Mouse (Mus musculus): Measurements from ENCODE around the gene Icam4.
A peak's percentile ranks its signal among the peaks of the same experiment; 100 is the strongest.
"Not testable (repeated sequence)": the region's sequence is repeated elsewhere in the genome, so short reads cannot be mapped to it uniquely, and the experiment has no call there.

Icam4 gene

DNA sequence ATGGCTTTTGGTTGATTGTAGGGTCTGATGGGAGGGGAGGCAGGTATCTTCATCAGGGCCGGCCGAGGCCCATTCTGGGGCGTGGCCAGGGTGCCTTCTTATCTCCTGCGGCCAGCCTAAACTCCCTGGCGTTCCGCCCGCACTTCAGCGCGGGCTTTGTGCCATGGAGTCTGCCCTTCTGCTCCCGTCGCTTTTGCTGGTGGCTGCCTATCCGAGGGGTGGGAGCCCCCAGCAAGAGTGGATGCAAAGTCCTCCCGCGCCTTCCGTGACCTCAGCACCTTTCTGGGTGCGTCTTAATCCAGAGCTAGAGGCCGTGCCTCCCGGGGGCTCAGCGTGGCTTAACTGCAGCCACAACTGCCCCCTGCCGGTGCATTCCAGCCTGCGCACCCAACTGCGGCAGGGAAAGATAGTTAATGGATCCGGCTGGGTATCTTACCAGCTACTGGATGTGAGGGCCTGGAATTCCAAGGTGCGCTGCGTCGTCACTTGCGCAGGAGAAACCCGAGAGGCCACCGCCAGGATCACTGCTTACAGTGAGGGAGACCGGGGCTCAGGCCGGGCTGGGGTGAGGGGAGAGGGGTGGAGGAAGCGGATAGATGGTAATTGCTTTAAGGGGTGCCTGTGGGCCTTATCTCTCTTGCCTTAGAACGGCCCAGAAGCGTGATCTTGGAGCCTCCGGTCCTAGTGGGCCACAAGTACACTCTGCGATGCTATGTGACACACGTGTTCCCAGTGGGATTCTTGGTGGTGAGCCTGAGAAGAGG lies at the start of gene Icam4:
Gene Icam4 (plus strand): TSS at position 83 of the 764 bp plus-strand sequence.
- DNase-seq (ENCODE audit: low read depth, low spot score): peak; percentile 80
- H3K36me3 ChIP-seq (ENCODE audit: control insufficient read depth, insufficient read depth, low read length, poor library complexity, severe bottlenecking): peaks cover 12% of the 10 kb centered on the region
- H3K27me3 ChIP-seq (ENCODE audit: control insufficient read depth, insufficient read depth, low read length, poor library complexity, severe bottlenecking): no peaks in the 10 kb centered on the region

DNA sequence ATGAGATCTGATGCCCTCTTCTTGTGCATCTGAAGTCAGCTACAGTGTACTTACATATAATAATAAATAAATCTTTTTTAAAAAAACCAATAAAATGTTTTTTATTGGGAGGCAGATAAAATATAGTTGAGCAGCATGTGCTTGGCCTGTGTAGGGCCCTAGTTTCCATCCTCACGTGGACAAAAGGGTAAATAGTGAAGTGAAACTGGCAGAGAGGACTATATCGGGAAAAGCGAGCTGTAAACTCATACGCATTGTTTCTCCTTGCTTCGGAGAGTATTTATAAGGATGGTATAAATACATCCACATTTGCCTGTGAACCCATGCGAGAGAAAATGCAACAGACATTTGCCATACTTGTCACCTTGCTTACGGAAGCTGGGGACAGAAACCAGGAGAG lies 49.4 kb upstream of the Icam4 start:
- peak; percentile 11 for DNase-seq (ENCODE audit: low read depth, low spot score)
- Histone ChIP-seq H3K27me3 (ENCODE audit: control insufficient read depth, insufficient read depth, low read length, poor library complexity, severe bottlenecking) (no peaks in the 10 kb centered on the region), H3K36me3 (ENCODE audit: control insufficient read depth, insufficient read depth, low read length, poor library complexity, severe bottlenecking) (no peaks in the 10 kb centered on the region)

DNA sequence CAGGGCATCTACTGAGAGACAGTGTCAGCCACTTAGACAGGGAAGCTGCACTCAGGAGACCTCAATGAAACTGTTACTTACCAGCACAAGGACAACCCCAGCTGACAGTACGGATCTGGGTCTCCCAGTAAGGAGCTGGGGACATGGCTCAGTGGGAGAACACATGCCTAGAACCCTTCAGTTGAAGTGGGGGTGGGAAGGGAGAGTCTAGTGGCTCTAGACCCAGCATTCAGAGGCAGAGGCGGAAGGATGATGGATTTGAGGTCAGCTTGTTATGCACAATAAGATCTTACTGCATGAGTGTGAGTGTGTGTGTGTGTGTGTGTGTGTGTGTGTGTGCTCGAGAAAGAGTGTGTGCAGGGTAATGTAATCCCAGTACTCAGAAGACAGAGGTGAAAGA lies 47.0 kb upstream of the Icam4 start:
- H3K36me3 ChIP-seq (ENCODE audit: control insufficient read depth, insufficient read depth, low read length, poor library complexity, severe bottlenecking): no peaks in the 10 kb centered on the region
- DNase-seq (ENCODE audit: low read depth, low spot score): no peak
- H3K27me3 ChIP-seq (ENCODE audit: control insufficient read depth, insufficient read depth, low read length, poor library complexity, severe bottlenecking): no peaks in the 10 kb centered on the region

DNA sequence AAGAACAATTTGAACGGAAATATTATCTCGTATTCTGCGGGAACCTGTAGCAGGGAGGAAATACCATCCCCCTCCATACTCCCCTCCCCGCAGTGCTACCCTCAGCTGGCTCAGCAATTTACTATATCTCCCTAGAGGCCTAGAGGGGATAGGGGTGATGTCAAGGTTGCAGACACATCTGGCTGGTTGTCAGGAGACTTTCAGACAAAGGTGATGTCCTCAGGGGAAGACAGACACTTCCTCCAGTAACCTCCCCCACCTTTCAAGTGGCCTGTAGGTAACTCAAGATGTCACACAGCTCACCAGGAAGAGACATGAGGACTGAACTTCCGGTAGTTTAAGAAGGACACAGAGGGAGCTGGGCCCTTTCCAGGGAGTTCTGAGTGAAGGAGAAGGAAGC lies 46.0 kb upstream of the Icam4 start:
- no peaks in the 10 kb centered on the region for H3K36me3 ChIP-seq (ENCODE audit: control insufficient read depth, insufficient read depth, low read length, poor library complexity, severe bottlenecking)
- DNase-seq (ENCODE audit: low read depth, low spot score): peak; percentile 23
- no peaks in the 10 kb centered on the region for H3K27me3 ChIP-seq (ENCODE audit: control insufficient read depth, insufficient read depth, low read length, poor library complexity, severe bottlenecking)

DNA sequence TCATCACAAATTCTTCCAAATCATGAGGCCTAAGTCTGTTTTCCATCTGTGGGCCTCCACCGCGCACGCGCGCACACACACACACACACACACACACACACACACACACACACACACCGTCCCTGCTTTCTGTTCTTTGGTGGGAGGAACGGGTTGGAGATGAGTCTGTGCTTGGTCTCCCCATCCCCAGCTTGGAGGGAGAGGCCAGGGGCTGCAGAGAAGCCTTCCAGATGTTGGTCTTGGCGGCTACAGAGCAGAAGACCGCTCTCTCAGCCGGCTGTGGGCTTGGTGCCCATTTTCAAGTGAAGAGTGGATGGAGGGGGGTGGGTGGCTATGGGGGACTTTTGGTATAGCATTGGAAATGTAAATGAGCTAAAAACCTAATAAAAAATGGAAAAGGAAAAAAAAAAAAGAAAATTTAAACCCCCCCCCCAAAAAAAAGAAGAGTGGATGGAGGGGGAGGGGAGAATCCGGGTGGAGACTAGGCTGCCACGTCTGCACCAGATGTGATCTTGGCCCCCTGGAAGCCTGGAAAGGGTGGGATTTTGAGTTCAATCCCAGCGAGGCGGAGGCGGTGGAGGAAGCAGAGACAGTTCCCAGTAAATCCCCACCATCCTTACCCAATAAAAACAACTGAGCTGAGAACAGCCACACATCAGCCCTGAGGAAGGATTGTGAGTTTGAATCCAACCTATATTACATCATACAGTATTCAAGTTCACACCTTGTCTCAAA lies 42.1 kb upstream of the Icam4 start:
- no peaks in the 10 kb centered on the region for H3K27me3 ChIP-seq (ENCODE audit: control insufficient read depth, insufficient read depth, low read length, poor library complexity, severe bottlenecking)
- no peak for DNase-seq (ENCODE audit: low read depth, low spot score)
- no peaks in the 10 kb centered on the region for H3K36me3 ChIP-seq (ENCODE audit: control insufficient read depth, insufficient read depth, low read length, poor library complexity, severe bottlenecking)

DNA sequence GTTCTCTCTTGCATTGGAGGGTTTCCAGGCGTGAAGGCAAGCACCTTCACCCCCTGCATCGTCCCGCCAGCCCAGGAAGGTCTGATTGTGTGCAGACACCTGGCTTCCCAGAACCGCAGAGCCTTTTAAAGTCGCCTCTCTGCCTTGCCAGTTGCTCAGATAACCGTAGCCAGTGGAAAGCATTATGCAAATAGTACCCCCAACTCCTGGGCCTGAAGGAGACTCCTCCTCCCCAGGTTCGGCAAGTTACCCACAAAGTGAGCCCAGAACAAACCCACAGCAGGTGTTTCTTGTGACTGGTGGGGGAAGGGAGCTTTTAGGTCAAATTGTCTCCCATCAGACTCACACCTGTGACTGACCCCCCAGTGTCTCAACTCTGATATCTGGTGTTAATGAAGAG lies 41.2 kb upstream of the Icam4 start:
- Histone ChIP-seq H3K27me3 (ENCODE audit: control insufficient read depth, insufficient read depth, low read length, poor library complexity, severe bottlenecking) (no peaks in the 10 kb centered on the region), H3K36me3 (ENCODE audit: control insufficient read depth, insufficient read depth, low read length, poor library complexity, severe bottlenecking) (no peaks in the 10 kb centered on the region)
- peak; percentile 52 for DNase-seq (ENCODE audit: low read depth, low spot score)

DNA sequence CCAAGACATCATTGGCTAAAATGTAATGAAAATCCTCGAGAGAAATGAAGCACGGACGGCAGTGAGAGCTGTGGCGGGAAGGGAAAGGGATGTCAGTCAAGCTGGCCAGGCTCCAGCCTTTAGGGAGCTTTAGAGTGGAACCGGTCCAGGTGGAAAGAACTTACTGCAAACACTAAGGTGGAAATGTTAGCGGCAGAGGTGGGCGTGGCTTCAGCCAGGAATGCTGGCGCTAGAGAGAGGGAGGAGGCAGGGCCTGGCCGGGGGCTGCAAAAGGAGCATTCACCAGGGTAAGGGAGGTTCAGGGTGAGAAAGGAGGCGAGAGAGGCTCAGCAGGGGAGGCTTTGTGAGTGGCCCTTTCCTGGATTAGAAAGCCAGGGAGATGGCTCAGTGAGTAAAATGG lies 38.3 kb upstream of the Icam4 start:
- no peak for DNase-seq (ENCODE audit: low read depth, low spot score)
- Histone ChIP-seq H3K36me3 (ENCODE audit: control insufficient read depth, insufficient read depth, low read length, poor library complexity, severe bottlenecking) (no peaks in the 10 kb centered on the region), H3K27me3 (ENCODE audit: control insufficient read depth, insufficient read depth, low read length, poor library complexity, severe bottlenecking) (no peaks in the 10 kb centered on the region)

DNA sequence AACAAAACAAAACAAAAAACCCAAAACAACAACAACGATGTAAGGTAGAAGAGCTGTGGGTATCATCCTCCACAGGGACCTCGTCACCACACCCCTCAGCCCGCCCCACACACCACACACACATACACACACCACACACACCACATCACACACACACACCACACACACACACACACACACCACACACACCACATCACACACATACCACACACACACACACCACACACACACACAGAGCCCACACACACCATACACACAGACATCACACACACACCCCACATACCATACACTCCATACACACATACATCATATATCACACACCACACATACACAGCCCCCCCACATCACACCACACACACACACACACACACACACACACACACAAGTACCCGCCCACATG lies 37.6 kb upstream of the Icam4 start:
- H3K36me3 ChIP-seq (ENCODE audit: control insufficient read depth, insufficient read depth, low read length, poor library complexity, severe bottlenecking): no peaks in the 10 kb centered on the region
- DNase-seq (ENCODE audit: low read depth, low spot score): no peak
- no peaks in the 10 kb centered on the region for H3K27me3 ChIP-seq (ENCODE audit: control insufficient read depth, insufficient read depth, low read length, poor library complexity, severe bottlenecking)

DNA sequence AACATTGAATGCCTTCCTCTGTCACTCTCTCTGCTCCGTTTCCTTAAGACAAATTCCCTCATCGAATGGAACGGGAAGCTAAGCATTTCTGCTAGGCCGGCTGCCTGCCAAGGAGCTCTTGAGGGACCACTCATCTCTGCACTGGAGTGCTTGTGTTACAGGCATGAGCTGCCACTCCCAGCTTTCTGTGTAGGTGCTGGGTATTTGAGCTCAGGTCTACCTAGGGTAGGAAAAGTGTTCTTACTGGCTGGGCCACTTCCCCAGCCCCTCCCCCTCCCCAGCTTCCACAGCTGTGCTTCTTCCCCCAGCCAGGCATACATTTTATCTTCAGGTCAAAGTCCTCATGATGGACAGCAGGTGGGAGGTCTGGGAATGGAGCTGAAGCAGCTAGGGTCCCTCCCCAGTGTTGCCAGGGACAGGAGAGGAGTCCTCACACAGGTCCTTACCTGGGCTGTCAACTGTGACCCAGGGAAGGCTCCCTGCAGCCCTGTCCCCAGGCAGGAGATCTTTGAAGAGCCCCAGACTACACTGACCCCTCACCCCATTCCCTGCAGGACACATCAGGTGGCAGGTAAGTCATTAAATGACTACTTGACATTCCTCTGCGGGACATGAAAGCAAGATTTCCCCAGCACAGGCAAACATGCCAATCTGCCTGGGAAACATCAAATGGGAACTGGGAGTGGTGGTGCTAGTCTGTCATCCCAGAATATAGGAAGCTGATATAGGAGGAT lies 35.8 kb upstream of the Icam4 start:
- DNase-seq (ENCODE audit: low read depth, low spot score): no peak
- H3K36me3 ChIP-seq (ENCODE audit: control insufficient read depth, insufficient read depth, low read length, poor library complexity, severe bottlenecking): no peaks in the 10 kb centered on the region
- no peaks in the 10 kb centered on the region for H3K27me3 ChIP-seq (ENCODE audit: control insufficient read depth, insufficient read depth, low read length, poor library complexity, severe bottlenecking)

DNA sequence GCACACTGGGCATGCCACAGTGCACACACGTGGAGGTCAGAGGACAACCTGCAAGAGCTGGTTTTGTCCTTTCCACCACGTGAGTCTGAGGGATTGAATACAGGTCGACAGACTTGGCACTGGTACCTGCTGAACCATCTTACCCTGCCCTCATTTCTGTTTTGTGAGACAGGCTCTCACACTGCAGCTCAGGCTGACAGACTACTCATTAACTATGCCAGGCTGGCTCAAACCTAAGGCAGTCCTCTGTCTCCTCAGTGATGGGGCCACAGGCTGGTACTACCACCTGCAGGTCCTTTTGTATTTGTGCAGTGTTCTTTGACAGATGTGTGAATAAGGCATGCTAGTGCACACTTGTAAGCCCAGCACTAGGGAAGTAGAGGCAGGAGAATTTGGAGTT lies 34.1 kb upstream of the Icam4 start:
- no peak for DNase-seq (ENCODE audit: low read depth, low spot score)
- Histone ChIP-seq H3K36me3 (ENCODE audit: control insufficient read depth, insufficient read depth, low read length, poor library complexity, severe bottlenecking) (no peaks in the 10 kb centered on the region), H3K27me3 (ENCODE audit: control insufficient read depth, insufficient read depth, low read length, poor library complexity, severe bottlenecking) (no peaks in the 10 kb centered on the region)

DNA sequence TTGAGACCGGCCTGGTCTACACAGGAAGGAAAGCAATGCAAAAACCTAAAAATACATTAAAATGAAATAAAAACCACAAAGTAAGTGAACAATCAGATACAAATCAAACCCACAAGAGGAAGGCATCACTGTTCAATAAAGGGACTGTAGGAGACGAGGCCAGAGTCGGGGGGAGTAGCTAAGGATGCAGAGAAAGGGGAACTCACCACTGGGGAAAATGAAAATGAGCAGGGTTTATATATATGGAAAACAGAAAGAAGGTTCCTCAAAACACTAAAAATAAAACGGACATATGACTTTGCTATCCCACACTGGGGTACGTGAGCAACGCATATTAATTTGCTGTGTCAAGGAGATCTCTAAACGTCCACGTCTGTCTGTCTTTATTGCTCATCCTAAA lies 32.1 kb upstream of the Icam4 start:
- Histone ChIP-seq H3K36me3 (ENCODE audit: control insufficient read depth, insufficient read depth, low read length, poor library complexity, severe bottlenecking) (no peaks in the 10 kb centered on the region), H3K27me3 (ENCODE audit: control insufficient read depth, insufficient read depth, low read length, poor library complexity, severe bottlenecking) (no peaks in the 10 kb centered on the region)
- DNase-seq (ENCODE audit: low read depth, low spot score): no peak

DNA sequence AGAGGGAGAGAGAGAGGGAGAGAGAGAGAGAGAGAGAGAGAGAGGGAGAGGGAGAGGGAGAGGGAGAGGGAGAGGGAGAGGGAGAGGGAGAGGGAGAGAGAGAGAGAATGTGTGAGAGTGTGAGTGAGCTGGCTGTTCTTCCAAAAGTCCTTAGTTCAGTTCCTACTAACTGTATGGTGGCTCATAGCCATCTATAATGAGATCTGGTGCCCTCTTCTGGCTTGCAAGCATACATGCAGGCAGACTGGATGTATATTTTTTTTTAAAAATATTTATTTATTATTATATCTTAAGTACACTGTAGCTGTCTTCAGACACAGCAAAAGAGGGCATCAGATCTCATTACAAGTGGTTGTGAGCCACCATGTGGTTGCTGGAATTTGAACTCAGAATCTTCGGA lies 30.8 kb upstream of the Icam4 start:
- not testable (repeated sequence) for H3K27me3 ChIP-seq (ENCODE audit: control insufficient read depth, insufficient read depth, low read length, poor library complexity, severe bottlenecking); H3K36me3 ChIP-seq (ENCODE audit: control insufficient read depth, insufficient read depth, low read length, poor library complexity, severe bottlenecking)
- peak; percentile 35 for DNase-seq (ENCODE audit: low read depth, low spot score)

DNA sequence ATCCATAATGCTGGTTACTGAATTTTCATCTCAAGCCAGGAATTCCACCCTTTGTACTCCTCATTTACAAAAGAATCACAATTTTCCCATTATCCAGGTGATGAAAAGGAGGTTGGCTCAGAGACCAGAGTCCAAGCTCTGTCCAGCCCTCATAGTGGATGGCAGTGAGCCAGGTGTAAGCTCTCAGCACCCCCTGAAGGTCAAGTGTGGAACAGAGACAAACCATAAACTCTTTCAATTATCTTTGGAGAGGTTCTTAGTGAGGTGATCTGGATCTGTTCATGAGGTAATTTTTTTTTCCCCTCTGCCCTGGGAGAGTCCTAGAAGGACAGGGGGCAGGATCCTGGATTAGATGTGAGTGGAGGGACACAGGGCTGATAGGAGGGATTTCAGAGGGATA lies 28.4 kb upstream of the Icam4 start:
- no peaks in the 10 kb centered on the region for H3K36me3 ChIP-seq (ENCODE audit: control insufficient read depth, insufficient read depth, low read length, poor library complexity, severe bottlenecking)
- no peaks in the 10 kb centered on the region for H3K27me3 ChIP-seq (ENCODE audit: control insufficient read depth, insufficient read depth, low read length, poor library complexity, severe bottlenecking)
- peak; percentile 31 for DNase-seq (ENCODE audit: low read depth, low spot score)

DNA sequence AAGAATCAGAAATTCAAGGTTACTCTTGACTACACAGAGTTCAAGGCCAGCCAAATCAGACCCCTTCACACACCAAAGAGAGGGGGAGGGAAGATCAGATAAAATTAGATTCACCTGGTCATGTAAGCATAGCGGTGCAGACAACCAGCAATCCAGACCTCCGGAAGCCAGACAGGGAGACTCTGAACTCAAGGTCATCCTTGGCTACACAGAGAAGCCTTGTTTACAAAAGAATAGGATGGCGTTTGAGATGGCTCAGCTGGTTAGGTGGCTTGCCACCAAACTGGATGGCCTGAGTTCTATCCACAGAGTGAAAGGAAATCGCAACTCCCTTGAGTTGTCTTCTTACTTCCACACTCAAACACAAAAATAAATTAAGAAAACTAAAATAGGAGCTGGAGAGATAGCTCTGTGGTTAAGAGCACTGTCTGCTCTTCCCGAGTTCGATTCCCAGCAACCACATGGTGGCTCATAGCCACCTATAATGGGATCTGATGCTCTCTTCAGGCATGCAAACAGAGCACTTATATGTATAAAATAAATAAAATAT lies 27.4 kb upstream of the Icam4 start:
- Histone ChIP-seq H3K27me3 (ENCODE audit: control insufficient read depth, insufficient read depth, low read length, poor library complexity, severe bottlenecking) (no peaks in the 10 kb centered on the region), H3K36me3 (ENCODE audit: control insufficient read depth, insufficient read depth, low read length, poor library complexity, severe bottlenecking) (peaks cover 3% of the 10 kb centered on the region)
- DNase-seq (ENCODE audit: low read depth, low spot score): no peak

DNA sequence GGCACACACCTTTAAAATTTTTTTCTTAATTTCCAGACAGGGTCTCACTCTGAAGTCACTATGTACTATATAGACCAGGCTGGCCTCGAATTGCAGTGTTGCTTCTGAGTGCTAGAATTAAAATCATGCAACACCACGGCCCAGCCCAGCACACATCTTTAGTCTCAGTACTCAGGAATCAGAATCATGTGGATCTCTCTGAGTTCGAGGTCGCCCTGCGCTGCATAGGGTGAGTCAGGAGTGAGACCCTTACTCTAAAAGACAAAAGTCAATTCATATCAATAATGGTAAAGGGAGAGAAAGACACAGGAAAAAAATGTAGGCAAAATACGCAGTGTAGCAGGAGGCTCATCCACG lies 26.9 kb upstream of the Icam4 start:
- peaks cover 7% of the 10 kb centered on the region for H3K36me3 ChIP-seq (ENCODE audit: control insufficient read depth, insufficient read depth, low read length, poor library complexity, severe bottlenecking)
- H3K27me3 ChIP-seq (ENCODE audit: control insufficient read depth, insufficient read depth, low read length, poor library complexity, severe bottlenecking): no peaks in the 10 kb centered on the region
- peak; percentile 15 for DNase-seq (ENCODE audit: low read depth, low spot score)

Data from splenic B cell, adult 2 months (primary cell).